Mouse (Mus musculus) B cell, adult 2 months (primary cell): ENCODE results near the gene Ncoa5.

Source experiments
- DNase-seq, 2 experiments: peaks; one replicate each; pipeline ENCODE4 v3.0.0; 2022

The Ncoa5 gene

DNA sequence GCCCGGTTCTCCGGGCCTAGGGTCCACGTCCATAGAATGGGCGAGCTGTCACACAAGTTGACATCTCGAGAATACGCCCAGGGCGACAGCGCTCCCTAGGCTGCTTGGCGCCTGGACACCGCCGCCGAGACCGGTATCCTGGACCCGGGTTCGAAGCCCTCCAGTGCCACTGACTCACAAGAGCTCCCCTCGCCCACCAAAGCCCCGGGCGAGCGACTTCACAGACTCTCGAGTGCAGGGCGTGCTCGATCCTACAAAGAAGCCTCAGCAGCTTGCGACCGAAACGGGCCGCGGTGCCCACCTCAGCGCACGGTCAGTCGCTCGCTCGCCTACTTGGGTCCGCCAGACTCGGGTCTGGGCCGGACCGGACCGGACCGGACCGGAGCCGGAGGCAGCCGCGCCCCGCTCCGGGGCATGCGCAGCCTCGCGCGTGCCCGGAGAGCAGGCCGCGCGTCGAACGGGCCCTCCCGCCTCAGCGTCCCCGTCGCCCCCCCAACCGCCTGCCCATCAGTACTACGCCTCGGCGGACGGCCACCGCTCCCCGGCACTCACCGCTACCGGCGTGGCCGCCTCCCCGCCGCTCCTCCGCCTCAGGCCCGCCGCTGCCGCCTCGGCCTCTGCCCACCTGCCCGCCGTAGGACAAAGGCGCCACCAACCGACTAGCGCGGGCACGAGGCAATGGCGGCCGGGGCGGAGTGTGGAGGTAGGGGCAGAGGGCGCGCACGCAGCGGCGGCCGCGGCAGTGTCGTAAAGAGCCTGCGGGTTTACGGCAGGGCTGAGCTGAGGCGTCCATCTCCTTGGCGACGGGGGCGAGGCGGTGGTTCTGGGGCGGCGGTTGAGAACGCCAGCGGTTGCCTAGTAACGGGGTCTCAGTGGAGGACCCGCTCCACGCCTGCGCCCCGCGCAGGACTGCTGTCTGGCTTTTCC lies at the start of gene Ncoa5:
Ncoa5 (minus strand) TSS at position 737 of the 927 bp plus-strand sequence.
- DNase-seq, result peak; percentile 95 to 96

DNA sequence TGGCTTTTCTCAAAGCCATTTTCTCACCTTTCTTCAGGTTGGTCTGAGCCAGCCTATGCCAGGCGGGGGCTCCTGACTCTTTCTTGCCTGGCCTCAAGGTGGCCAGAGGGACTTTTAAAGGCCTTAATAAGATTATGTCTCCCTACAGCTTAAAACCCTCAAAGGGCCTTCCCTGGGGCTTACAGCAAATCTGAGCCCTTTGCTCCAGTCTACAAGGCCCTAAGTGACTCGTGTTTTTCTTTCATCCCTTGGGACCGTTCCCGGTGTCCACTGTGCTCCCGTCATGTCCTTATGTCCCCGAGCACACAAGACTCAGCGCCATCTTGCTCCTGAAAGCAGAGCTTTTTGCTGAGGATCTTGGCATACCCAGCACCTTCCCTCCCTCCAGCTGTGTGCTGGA lies 46.6 kb upstream of the Ncoa5 start:
- DNase-seq, result no peak

DNA sequence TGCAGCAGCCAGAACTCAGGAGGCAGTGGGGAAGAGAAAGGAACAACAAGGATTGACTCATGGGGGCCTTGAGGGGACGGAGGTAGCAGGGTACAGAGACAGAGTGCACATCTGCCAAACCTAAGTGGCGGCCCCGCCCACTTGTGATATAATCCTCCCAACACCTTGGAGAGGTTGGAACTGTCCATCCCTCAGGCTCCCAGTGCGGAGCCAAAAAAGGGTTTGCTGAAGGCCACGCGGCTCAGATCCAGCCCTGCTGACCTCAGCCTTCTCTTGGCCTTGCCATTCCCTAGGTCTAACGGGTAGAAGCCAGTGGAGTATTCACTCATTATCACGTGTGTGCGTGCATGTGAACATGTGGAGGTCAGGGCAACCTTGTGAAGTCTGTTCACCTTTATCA lies 46.0 kb upstream of the Ncoa5 start:
- no peak for DNase-seq

DNA sequence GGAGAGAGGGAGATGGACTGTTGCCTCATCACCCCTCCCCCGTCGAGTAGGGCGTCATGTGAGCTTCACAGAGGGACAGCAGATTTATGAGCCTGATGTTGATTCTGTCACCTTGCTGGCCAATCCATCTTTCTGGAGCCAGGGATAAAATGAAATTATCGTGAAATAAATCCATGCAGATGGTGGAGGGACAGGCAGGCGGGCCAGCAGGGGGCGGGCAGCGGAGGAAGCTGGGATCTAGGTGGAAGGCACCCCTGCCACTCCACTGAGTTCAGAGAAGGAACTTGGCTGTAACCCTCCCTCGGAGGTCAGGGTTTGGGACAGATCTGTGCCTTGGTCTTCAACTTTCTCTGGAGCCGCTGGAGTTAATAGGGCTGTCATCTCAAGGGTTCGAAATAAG lies 43.9 kb upstream of the Ncoa5 start:
- DNase-seq, result peak in 1 of 2 experiments; percentile 21

DNA sequence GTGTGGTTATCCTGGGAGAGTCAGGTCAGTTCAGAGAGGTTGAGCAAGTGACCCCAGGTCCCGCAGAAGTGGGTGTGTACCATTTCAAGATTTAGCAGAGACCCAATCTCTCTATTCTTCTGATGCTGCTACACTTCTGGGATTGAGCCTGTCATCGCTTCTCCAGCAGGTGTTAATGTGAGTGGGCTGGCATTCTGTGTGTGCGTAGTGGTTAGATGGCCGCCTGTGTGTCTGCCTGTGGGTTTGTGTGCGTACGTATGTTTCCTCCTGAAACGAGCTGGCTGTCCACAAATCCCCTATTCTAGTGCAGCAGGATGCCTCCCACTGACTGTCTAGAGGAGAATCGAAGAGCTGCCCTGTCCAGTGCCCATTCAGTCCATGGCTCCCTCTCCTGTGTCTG lies 43.4 kb upstream of the Ncoa5 start:
- no peak for DNase-seq

DNA sequence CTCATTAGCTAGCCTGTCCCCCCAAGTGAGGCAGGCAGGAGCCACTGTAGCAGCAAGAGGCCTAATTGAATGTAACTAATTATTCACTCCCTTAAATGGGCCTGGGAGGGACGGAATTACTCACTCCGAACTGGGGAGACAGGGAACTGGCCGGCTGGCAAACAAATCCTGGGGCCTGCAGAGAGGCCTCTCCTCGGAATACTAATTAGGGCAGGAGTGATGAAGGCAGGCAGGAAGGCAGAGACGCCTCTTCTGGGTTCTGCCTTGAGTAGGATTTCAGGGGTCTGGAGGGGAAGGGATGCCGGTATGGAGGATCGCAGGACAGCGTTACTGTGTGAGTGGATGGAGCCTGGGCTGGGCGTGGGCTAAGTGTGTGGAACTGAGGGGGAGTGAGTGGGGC lies 42.4 kb upstream of the Ncoa5 start:
- no peak for DNase-seq

DNA sequence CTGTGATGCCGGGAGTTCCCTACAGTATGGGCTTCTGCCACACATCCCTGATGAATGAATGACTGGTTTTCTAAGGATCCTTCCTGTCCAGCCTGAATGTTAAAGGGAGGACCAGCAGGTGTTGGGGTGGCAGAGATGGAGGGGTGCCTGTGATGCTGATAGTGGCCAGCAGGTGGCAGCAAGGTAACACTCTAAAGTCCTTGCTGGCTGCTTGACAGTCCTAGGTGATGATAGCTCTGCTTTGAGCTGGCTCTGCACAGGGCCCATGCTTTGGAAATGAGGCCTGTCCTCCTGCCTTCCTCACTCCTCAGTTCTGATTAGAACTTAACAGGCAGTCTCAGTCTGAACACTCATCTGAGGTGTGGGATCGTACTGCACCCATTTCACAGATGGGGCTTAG lies 40.3 kb upstream of the Ncoa5 start:
- peak; percentile 85 to 88 for DNase-seq

DNA sequence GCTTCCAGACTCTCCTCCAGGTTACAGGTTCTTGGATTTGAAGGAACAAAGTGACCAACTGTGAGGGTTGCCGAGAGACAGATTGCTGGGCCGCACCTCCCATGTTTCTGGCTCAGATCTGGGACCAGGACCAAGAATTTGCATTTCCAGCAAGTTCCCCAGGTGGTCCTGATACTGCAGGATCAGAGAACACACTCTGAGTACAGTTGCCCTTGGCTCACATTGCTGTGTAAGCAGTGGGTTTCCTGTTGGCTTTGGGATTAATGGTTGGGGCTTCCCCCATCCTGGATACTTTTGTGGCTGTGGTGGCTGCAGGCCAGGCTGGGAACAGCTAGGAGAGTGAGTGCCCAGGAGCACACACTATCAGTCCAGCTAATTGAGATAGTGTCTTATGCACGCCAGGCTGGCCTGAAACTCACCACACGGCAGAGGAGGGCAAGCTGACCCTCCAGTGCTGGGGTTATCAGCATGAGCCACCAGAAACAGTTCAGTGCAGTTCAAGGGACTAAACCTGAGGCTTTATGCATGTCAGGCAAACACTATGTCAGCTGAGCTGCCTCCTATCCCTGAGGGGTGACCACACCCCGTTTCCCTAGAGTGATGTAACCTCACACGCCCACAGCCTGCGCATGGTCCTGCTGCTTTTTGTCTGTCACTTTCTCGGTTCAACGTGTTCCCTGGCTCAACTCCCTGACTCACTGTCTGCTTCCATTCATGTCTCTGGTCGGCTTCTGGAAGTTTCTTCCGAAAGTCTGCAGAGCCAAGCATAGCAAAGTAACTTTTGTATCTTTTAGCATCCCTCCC lies 39.6 kb upstream of the Ncoa5 start:
- peak; percentile 17 for DNase-seq

DNA sequence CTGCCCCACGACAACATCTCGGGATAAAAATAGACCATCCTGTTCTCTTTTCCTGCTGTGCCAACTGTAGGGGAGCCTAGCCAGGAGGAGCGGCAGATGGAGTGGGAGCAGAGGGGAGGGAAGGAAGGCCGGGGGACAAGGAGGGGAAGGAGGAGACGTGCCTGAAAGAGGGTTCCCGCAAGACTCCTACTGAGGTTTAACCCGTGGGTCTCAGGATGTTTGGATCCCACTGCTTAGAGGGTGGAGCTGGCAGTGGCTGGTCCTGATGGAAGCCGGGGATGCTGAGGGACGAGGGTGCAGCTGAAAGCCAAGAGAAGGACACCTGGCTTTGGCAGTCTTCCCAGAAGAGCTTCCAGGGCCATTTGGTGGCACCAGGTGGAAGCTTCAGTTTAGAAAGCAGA lies 38.7 kb upstream of the Ncoa5 start:
- DNase-seq, result no peak

DNA sequence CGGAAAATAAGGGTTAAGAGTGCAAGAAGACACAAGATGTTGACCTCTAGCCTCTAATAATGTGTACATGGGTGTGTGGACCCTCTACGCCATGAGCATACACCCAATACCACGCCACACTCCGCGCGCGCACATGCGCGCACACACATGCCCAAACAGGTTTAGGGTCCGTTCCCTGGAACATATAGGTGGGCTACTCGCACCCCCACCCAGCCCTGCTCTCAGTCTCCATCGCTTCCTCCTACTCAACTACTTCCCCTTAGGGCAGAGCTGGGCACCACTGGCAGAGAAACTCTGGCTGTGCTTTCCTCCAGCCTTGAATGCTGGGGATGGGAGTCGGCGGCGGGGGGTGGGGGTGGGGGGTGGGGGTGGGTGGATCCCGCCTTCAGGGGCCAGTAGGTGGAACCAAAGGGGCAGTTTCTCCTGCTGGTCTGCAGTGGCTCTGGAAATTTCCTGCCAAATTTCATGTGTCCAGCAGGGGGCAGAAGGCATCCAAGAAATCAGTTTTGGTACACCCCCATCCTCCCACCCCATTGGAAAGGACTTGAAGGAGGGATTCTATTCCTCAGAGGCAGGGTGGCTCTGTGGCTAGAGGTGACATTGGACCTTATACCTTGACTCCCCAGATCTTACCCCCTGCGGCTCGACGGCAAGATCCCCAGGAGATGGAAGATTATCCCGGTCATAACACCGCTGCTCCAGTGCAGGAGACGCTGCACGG lies 35.6 kb upstream of the Ncoa5 start:
- peak; percentile 63 to 70 for DNase-seq

DNA sequence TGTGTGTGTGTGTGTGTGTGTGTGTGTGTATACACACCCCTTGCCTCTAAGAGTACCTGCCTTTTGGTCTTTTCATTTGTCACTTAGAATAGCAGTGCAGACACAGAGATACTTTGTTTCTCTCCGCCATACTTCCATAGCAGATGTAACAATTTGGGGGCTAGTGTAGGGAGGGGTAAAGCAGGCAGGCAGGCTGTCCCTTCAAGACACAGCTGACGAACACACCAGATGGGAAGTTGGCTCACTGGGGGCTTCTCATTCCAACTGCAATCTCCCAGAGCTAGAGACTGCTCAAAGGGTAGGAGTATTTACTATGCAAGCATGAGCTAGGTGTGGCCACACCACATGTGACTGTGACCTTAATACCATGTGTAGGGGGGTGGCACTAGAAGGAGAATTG lies 34.1 kb upstream of the Ncoa5 start:
- DNase-seq, result no peak

DNA sequence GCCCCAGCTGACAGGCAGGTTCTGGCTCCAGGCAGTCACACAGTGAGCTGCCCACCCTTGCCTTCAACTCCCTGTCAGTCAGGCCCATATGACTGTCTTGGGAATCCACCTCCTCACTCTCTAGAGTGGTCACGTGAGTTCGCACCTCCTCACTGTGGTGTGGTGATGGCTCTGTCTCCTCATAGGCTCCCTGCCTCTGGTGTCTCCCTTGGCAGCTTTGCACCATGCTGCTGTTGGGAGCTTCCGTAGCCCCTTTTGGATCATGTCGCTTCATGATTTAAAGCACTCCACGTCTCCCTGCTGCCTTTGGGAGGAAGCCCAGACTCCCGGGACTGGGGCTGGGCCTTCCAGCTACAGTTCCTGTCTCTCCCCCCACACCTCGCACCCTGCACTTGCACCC lies 29.8 kb upstream of the Ncoa5 start:
- no peak for DNase-seq

DNA sequence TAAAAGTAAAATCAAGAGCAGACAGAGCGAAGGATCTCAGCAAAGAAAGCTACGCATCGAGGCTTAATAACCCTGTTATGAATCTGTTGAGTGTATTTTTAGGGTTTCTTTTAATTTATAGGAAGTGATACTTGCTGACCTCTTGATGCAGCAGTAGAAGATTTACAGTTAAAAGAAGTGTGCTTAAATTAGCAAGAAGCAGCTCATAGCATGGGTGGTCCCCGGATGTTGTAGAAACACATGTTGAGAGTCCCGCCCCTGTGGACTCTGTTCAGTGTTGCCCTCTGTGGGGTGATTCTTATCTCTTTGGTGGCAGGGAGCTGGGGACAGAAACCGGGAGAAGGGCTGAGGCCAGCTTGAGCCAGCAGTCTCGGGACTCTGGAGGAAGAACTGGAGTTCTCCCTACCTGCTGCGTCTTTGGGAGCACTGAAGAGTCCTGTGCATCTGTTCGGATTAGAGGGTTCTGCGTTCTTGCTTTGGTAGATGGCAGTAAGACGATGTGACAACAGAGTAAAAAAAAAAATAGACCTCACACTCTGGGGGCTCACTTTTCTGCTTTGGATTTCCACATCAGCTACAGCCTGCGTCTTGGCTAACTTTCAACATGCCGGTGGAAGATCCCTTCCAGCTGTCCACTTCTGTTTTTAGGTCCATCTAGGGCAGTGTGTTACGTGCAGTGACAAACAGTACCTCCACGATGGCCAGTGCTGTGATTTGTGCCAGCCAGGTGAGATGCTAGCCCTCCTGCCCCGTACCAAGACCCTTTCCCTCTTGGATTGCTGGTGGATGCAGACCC lies 27.2 kb upstream of the Ncoa5 start:
- DNase-seq, result peak; percentile 61 to 69

DNA sequence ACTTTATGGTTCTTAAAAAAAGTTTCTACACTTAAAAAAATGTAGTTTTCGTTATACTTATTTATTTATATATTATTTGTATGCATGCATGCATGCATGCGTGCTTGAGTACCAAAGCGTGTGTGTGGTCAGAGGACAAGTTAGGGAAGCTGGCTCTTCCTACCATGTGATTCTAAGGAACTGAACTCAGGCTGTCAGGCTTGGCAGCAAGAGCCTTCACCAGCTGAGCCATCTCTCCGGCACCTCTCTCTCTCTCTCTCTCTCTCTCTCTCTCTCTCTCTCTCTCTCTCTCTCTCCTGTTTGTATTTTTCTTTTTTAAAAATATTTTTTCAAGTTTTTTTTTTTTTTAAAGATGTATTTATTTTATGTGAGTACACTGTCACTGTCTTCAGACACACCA lies 25.3 kb upstream of the Ncoa5 start:
- no peak for DNase-seq

DNA sequence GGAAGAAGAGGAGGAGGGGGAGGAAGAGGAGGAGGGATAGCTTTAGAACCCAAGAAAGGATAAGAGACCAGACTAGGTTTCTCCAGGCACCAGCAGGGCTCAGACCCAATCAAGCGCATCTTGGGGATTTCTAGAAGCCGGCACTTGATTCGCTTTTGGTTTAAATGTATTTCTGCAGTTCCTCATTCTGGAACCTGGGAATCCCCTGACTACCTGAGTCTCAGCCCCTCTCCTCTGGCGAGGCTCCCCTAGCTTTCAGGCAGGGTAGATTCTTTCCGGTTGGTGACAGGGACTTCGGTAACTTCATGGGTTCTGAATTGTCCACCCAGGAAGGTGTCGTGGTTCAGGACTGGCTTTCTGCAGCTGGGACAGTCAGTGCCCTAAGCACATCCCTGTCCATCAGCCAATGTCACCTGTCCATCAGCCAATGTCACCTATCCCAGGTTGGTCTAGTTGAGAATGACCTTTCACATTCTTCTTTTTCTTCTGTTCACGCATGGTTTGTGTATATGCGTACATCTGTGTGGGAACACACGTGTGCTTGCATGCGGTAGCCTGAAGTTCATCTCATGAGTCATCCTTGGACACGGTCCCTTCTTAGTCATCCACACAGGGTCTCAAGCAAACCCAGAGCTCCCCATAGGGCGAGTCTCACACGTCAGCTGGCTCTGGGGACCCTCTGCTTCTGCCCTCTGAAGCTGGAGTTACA lies 21.9 kb upstream of the Ncoa5 start:
- peak; percentile 79 to 84 for DNase-seq

DNA sequence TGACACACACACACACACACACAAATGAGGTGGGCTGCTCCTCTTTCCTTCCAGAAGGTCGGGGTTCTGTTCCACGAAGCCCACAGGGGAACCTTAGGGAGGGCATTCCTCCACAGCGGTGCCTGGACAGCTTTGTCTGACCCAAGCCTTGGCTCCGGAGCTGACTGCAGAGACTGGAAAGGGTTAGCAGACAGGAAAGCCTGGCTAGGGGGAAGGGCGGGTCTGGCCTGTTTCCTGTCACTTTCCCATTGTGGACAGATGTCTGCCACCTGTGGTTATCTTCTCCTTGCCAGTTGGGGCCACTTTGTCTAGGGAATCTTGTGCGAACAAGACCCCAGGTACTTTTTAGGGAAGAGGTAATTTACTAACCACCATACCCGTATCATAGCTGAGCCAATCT lies 21.2 kb upstream of the Ncoa5 start:
- DNase-seq, result peak; percentile 62 to 67

DNA sequence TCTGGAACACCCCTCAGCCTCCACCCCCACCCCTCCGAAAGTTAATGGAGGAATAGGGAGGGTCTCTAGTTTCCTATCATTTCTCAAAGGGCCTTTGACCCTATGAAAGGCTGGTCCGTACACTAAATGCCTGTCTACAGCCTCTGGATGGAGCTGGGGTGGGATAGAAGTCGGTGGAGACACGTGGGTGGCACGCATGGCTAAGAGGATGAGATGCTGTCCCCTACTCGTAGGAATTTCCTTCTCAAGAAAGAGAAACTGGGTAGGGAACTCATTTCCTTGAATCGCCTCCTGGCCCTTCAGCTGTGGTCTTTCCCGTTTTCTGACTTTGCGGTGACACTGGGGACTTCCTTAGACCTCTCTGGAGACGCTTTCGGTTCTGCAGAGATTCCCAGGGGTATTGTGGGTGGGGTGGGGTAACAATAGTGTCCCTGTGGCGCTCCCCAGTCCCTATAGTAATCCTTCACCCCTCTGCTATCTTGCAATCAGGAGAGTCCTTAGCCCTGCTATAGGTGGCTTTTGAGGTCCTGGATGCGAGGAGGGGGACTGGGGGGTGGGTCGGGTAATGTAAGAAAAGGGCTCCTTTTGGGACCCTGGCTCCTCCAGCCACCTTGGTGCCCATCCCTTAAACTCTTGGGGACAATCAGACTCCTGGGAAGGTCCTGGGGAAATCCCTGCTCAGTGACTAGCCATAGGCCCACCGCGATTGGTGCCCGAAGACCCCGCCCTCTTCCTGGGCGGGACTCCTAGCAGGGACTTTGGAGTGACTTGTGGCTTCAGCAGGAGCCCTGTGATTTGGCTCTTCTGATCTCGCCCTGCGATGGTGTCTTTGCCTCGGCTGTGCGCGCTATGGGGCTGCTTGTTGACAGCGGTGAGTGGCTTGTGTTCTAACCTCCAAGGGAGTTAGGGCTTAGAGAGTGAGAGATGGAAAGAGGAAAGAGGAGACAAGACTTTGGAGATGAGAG lies 20.5 kb upstream of the Ncoa5 start, which contains the start of gene Cd40:
Cd40 (plus strand) TSS at position 740 of the 965 bp plus-strand sequence.
- peak; percentile 89 for DNase-seq

DNA sequence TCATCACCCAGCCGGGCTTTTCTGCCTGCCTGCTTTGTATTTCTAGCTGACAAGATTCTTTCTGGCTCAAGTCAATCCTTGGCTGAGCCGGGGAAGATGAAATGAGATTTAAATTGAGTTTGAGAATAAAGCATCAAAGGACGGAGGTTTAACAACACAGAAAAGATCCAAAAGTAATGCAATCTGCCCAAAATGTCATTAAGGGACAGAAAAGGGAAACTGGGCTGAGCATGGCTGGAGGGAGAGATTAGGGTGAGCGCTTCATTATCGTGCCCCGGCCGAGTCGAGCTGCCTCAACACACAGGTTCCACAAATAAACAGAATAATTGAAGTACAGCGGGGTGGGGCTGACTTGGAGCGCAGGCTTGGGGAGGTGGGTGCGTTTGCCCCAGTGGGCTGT lies 16.9 kb upstream of the Ncoa5 start:
- DNase-seq, result no peak

DNA sequence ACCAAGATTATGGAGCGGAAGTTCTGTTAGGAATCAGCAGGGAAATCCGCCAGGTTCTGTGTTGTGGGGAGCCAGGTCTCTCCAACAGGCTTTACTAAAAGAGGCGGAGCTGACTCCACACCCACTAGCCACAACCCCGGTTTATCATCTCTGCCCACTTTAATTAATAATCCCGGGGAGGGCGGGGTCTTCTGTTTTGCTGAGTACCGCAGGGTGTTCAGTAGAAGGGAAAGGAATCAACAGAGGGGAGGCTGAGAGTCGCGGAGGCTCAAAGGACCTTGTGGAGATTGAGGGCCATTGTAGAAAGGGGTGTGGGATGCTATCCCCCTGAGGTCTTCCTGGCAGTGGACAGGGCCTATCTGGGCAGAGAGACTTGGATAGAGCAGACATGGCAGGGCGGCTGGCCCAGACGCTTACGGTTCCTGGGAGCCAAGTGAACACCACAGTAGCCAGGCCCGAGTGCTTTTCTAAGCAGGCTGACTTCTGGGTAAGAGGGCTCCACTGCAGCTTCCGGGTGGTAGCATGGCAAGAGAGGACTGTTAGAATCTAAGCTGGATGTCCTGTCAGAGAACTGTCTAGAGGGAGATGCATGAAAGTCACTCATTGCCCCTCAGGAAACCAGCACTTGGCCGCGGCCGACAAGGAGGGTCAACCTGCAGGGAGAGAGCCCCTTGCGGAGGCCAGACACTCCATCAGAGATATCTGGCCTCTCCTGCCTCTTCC lies 16.3 kb upstream of the Ncoa5 start:
- DNase-seq, result no peak

DNA sequence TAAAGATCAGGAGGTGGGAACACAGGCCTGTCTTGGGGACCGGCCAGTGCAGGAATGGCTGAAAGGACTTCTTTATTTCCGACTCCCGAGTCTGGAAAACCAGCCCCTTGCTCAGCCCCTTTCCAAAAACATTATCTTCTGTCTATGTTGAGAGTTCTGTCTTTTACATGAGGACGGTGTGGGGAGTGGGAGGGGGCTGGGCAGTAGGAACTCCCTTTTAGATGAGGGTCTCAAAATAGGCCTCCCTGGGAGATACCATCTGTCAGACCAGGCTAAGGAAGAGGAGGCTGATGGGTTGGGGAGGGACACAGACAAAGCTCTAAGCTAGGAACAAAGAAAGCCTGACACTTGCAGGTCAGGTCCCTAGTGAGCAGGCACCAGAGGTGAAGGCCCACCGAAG lies 14.4 kb upstream of the Ncoa5 start:
- no peak for DNase-seq
